Mouse (Mus musculus) neural tube, embryonic 11.5 days (tissue): ENCODE measurements around the gene Zbtb8os. TPM values are rescaled to one million over a fixed set of nuclear protein-coding genes. Genes with fewer than 3 reads are reported as not detected.
A peak's percentile ranks its signal among the peaks of the same experiment; 100 is the strongest.

ENCODE experiments used
- ATAC-seq: fragments of 200-750 bp; cut with Nextera tagmentation; 2 replicates; pipeline ENCODE4 v1.8.0; 2017; ENCODE audit warnings: moderate number of reproducible peaks, mild to moderate bottlenecking, moderate TSS enrichment, moderate library complexity; ENCODE audit not compliant: insufficient read depth, low FRiP score, low TSS enrichment
- DNase-seq: peaks from one replicate; pipeline ENCODE4 v3.0.0-alpha.2; 2015; ENCODE audit warnings: low spot score
- H3K27ac ChIP-seq: fragments of 300-500 bp; sonication (generic); 2 replicates; pipeline ENCODE4 v1.5.1; 2014; ENCODE audit warnings: low read depth, mild to moderate bottlenecking, low read length
- H3K27me3 ChIP-seq: fragments of 300-500 bp; sonication (generic); 2 replicates; pipeline ENCODE4 v1.6.1; 2014; ENCODE audit warnings: mild to moderate bottlenecking, low read length, mixed read lengths; ENCODE audit not compliant: control insufficient read depth, insufficient read depth
- H3K36me3 ChIP-seq: fragments of 300-500 bp; sonication (generic); 2 replicates; pipeline ENCODE4 v1.6.1; 2014; ENCODE audit warnings: mild to moderate bottlenecking, low read length, moderate library complexity, mixed read lengths; ENCODE audit not compliant: control insufficient read depth, insufficient read depth
- H3K4me1 ChIP-seq: fragments of 300-500 bp; sonication (generic); 2 replicates; pipeline ENCODE4 v1.6.1; 2014; ENCODE audit warnings: low read length, mixed read lengths; ENCODE audit not compliant: control insufficient read depth, insufficient read depth
- H3K4me2 ChIP-seq: fragments of 300-500 bp; sonication (generic); 2 replicates; pipeline ENCODE4 v1.6.1; 2014; ENCODE audit warnings: low read depth, mild to moderate bottlenecking, moderate library complexity
- H3K4me3 ChIP-seq: fragments of 300-500 bp; sonication (generic); 2 replicates; pipeline ENCODE4 v1.5.1; 2014; ENCODE audit warnings: low read depth, low read length
- H3K9ac ChIP-seq: fragments of 300-500 bp; sonication (generic); 2 replicates; pipeline ENCODE4 v1.6.1; 2014; ENCODE audit warnings: mild to moderate bottlenecking, low read length
- H3K9me3 ChIP-seq: fragments of 300-500 bp; sonication (generic); 2 replicates; pipeline ENCODE4 v1.6.1; 2016; ENCODE audit warnings: low read length; ENCODE audit not compliant: control insufficient read depth
- WGBS: fragments of 180-500 bp; shearing (Covaris S2); extraction: QIAGEN DNeasy Blood & Tissue Kit; methylation state at CpG from one replicate; pipeline ENCODE4 v1.1.7; 2014; 5-methylcytosine and 5-hydroxymethylcytosine counted together
- polyA plus RNA-seq: library from polyadenylated mRNA; unstranded; fragments of >200 nt; fragmentation: Nextera tagmentation; extraction: Ambion mirVana; gene quantifications from 2 replicates; pipeline ENCODE4 v1.2.1, GENCODE M21; 2014

The Zbtb8os gene
- polyA plus RNA-seq, 1 experiment from 2014 or later: 42.4 TPM

- H3K4me1 ChIP-seq: no peaks in the 10 kb centered on the region
- no peaks in the 10 kb centered on the region for H3K27me3 ChIP-seq
- H3K27ac ChIP-seq: no peak overlapping the region
- H3K4me3 ChIP-seq: no peak overlapping the region
- H3K4me2 ChIP-seq: no peak overlapping the region
- no peaks in the 10 kb centered on the region for H3K36me3 ChIP-seq
- no peak for DNase-seq
- 84% methylated on average over 2 of the region's 2 CpGs for WGBS
- no peaks in the 10 kb centered on the region for H3K9me3 ChIP-seq
- no peak overlapping the region for H3K9ac ChIP-seq
- ATAC-seq: no peak
Measured at GRCm38 (mm10) chr4:129295188-129295587, 40.3 kb upstream of the Zbtb8os start.

DNA sequence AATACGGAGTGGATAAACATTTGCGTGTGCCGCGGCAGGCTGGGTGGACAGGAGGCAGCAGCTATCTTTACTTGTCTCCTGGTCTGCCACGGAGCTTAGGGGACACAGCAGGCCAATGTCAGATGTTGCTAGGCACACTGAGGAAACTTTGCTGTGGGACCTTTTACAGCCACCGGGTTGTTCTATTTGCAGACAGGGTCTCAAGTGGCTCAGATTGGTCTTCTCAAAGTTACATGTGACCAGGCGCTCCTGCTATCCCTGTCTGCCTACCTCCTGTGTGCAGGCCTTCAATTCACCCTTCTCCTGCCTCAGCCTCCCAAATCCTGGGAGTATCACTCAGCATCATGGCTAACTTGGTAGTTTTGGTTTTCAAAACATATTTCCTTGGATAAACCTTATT lies 39.4 kb upstream of the Zbtb8os start:
- H3K4me3 ChIP-seq: no peak overlapping the region
- no peaks in the 10 kb centered on the region for H3K4me1 ChIP-seq
- DNase-seq (no peak), ATAC-seq (no peak)
- no peaks in the 10 kb centered on the region for H3K27me3 ChIP-seq
- 94% methylated on average over 7 of the region's 7 CpGs for WGBS
- H3K4me2 ChIP-seq: no peak overlapping the region
- H3K9me3 ChIP-seq: no peaks in the 10 kb centered on the region
- H3K9ac ChIP-seq: no peak overlapping the region
- H3K27ac ChIP-seq: no peak overlapping the region
- H3K36me3 ChIP-seq: no peaks in the 10 kb centered on the region

- H3K27me3 ChIP-seq: no peaks in the 10 kb centered on the region
- H3K9ac ChIP-seq: no peak overlapping the region
- WGBS: 89% methylated on average over 4 of the region's 4 CpGs
- no peak overlapping the region for H3K4me3 ChIP-seq
- H3K4me2 ChIP-seq: no peak overlapping the region
- no peaks in the 10 kb centered on the region for H3K36me3 ChIP-seq
- no peak for DNase-seq
- no peaks in the 10 kb centered on the region for H3K9me3 ChIP-seq
- no peak for ATAC-seq
- no peaks in the 10 kb centered on the region for H3K4me1 ChIP-seq
- H3K27ac ChIP-seq: no peak overlapping the region
Measured at GRCm38 (mm10) chr4:129297724-129298123, 37.8 kb upstream of the Zbtb8os start.

DNA sequence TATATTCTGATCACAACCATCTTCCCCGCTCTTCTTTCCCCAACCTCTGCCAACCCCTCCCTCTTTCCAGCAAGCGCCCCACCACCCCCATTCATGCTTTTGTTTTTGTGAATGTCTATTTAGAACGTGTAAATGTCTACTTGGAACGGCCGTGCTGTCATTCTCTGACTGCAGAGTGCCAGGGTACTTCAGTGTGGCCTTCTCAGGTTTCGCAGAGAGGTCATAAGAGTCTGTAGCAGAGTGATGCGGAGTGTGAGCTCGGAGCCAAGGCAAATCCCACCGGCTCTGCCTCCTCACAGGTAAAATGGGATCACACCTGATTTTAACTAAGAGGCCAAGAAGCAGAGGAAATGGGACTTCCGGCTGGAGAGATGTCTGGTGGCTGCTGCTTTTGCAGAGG lies 36.4 kb upstream of the Zbtb8os start:
- H3K4me1 ChIP-seq: no peaks in the 10 kb centered on the region
- no peak overlapping the region for H3K4me3 ChIP-seq
- no peaks in the 10 kb centered on the region for H3K9me3 ChIP-seq
- no peaks in the 10 kb centered on the region for H3K27me3 ChIP-seq
- DNase-seq (no peak), ATAC-seq (no peak)
- WGBS: 64% methylated on average over 10 of the region's 10 CpGs
- no peaks in the 10 kb centered on the region for H3K36me3 ChIP-seq
- H3K27ac ChIP-seq: no peak overlapping the region
- H3K4me2 ChIP-seq: no peak overlapping the region
- H3K9ac ChIP-seq: no peak overlapping the region

GRCm38 (mm10) chr4:129303401-129303800 lies 32.1 kb upstream of the Zbtb8os start:
- Histone ChIP-seq H3K9me3 (no peaks in the 10 kb centered on the region), H3K27ac (no peak overlapping the region), H3K4me3 (no peak overlapping the region), H3K9ac (no peak overlapping the region), H3K27me3 (no peaks in the 10 kb centered on the region), H3K4me1 (no peaks in the 10 kb centered on the region), H3K4me2 (no peak overlapping the region), H3K36me3 (peaks cover 7% of the 10 kb centered on the region)
- 81% methylated on average over 5 of the region's 5 CpGs for WGBS
- DNase-seq (peak; percentile 21), ATAC-seq (no peak)

DNA sequence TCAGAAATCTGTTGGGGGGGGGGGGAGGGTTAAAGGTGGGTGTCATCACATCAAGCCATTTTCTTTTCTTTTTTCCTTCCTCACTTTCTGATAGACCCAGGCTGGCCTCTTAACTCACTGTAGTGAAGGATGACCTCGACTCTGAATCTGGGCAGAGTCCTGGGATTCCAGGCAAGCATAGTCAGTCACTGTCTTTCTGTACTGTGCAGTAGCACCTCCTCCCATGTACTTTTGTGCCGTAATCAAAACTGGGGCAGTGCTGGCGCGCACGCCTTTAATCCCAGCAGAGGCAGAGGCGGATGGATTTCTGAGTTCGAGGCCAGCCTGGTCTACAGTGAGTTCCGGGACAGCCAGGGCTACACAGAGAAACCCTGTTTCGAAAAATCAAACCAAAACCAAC lies 31.7 kb upstream of the Zbtb8os start:
- Histone ChIP-seq H3K9ac (no peak overlapping the region), H3K27me3 (no peaks in the 10 kb centered on the region), H3K4me2 (no peak overlapping the region), H3K4me3 (no peak overlapping the region), H3K36me3 (peaks cover 9% of the 10 kb centered on the region), H3K4me1 (no peaks in the 10 kb centered on the region), H3K9me3 (no peaks in the 10 kb centered on the region), H3K27ac (no peak overlapping the region)
- no peak for ATAC-seq
- 85% methylated on average over 9 of the region's 9 CpGs for WGBS
- no peak for DNase-seq

GRCm38 (mm10) chr4:129304306-129304705 lies 31.2 kb upstream of the Zbtb8os start:
- DNase-seq (no peak), ATAC-seq (no peak)
- no peak overlapping the region for H3K9ac ChIP-seq
- no peaks in the 10 kb centered on the region for H3K27me3 ChIP-seq
- H3K4me3 ChIP-seq: no peak overlapping the region
- H3K4me1 ChIP-seq: no peaks in the 10 kb centered on the region
- 80% methylated on average over 1 of the region's 1 CpGs for WGBS
- H3K27ac ChIP-seq: no peak overlapping the region
- H3K4me2 ChIP-seq: no peak overlapping the region
- H3K9me3 ChIP-seq: no peaks in the 10 kb centered on the region
- H3K36me3 ChIP-seq: peaks cover 9% of the 10 kb centered on the region

DNA sequence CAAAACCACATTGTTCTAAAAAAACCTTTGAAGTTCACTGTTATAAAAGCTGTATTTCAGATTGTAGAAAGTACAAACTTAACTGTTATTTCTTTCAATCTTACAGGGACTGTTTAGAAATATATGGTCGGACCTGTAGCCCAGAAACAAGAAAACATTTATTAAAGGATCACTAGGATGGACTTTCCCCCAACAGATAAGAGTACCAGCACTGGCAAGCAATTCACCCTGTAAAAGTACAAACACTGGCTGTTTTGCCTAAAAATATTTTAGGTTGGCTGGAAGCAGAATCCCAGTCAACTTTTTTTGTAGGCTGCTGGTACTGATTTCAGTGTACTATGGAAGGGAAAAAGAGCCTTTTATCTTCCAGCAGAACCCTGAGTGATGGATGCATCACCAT lies 27.6 kb upstream of the Zbtb8os start:
- Histone ChIP-seq H3K27ac (no peak overlapping the region), H3K4me3 (no peak overlapping the region), H3K4me2 (no peak overlapping the region), H3K9ac (no peak overlapping the region), H3K36me3 (peaks cover 14% of the 10 kb centered on the region), H3K4me1 (no peaks in the 10 kb centered on the region), H3K9me3 (no peaks in the 10 kb centered on the region), H3K27me3 (no peaks in the 10 kb centered on the region)
- ATAC-seq (no peak), DNase-seq (no peak)
- 89% methylated on average over 1 of the region's 1 CpGs for WGBS

DNA sequence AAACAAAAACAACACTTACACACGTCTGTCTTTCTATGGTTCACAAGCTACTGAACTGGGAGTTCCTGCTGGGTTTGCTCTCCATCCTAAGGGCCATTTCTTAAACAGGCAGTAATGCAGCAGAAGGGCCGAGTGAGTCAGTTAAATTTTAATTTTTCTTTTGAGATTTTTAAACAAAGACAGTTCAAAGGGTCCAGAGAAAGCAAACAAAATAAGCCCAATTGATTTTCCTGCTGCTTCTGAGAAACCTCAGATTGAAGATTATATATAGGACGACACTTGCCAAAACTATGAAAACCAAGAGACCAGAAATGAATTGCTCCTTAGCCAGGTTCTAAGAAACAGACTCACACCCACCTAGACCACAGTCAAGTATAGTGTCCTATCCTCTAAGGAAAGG lies 21.6 kb upstream of the Zbtb8os start:
- Histone ChIP-seq H3K9ac (no peak overlapping the region), H3K36me3 (peaks cover 31% of the 10 kb centered on the region), H3K4me3 (no peak overlapping the region), H3K9me3 (no peaks in the 10 kb centered on the region), H3K27me3 (no peaks in the 10 kb centered on the region), H3K4me1 (no peaks in the 10 kb centered on the region), H3K27ac (no peak overlapping the region), H3K4me2 (no peak overlapping the region)
- DNase-seq (no peak), ATAC-seq (no peak)
- 92% methylated on average over 3 of the region's 3 CpGs for WGBS
